Mouse (Mus musculus) CH12.LX (cell line): ENCODE measurements at regions not wholly inside any gene's neighbourhood (a gene's known extent, or its start where the extent isn't known, plus 50 kb on each side); places are given as distances from the start of the nearest gene placed in this dataset.

Experiments
- DNase-seq: peaks from one replicate; pipeline ENCODE4 v3.0.0-alpha.2; 2013; ENCODE audit errors: extremely low read depth
- H3K27ac ChIP-seq: 2 replicates; pipeline ENCODE4 v1.5.1; 2012; ENCODE audit warnings: low read depth, mild to moderate bottlenecking, control low read depth, moderate library complexity; ENCODE audit not compliant: insufficient read depth
- H3K27me3 ChIP-seq: replicated peaks from 2 replicates; pipeline ENCODE3; 2012; ENCODE audit warnings: inconsistent platforms
- H3K36me3 ChIP-seq, 2 experiments: replicated peaks in 1 of 2; 2 replicates each; pipeline versions ENCODE3 to v1.6.1; 2012; ENCODE audit warnings: inconsistent platforms in 1 of 2, low read length in 1 of 2, mild to moderate bottlenecking in 1 of 2, mixed read lengths in 1 of 2, moderate library complexity in 1 of 2; ENCODE audit not compliant: control insufficient read depth in 1 of 2, insufficient read depth in 1 of 2
- H3K4me1 ChIP-seq, 2 experiments: 2 replicates each; pipeline ENCODE4 v1.6.1; 2012; ENCODE audit warnings: inconsistent platforms in 1 of 2, moderate library complexity in 1 of 2; ENCODE audit not compliant: insufficient read depth in 2 of 2, control insufficient read depth in 1 of 2
- H3K4me2 ChIP-seq: 2 replicates; pipeline ENCODE4 v1.6.1; 2012; ENCODE audit warnings: low read depth, mild to moderate bottlenecking, control low read depth; ENCODE audit not compliant: poor library complexity, insufficient read depth, severe bottlenecking
- H3K4me3 ChIP-seq, 3 experiments: fragments of 150-350 bp in 1 of 3; sonication (generic) in 1 of 3; replicated peaks in 1 of 3; 2 replicates each; pipeline versions ENCODE3 to v1.5.1; 2011 to 2012; ENCODE audit warnings: low read depth in 2 of 3, low read length in 2 of 3, mild to moderate bottlenecking in 2 of 3, moderate library complexity in 2 of 3, control low read depth in 1 of 3, improper control_type of control experiment in 1 of 3, inconsistent platforms in 1 of 3, mixed read lengths in 1 of 3; ENCODE audit not compliant: poor library complexity in 1 of 3
- H3K79me2 ChIP-seq: replicated peaks from 2 replicates; pipeline ENCODE4 v1.6.1; 2012; ENCODE audit warnings: mild to moderate bottlenecking, moderate library complexity; ENCODE audit not compliant: control insufficient read depth, poor library complexity, insufficient read depth, severe bottlenecking; ENCODE audit errors: extremely low read depth
- H3K9ac ChIP-seq: 2 replicates; pipeline ENCODE4 v1.6.1; 2012; ENCODE audit warnings: low read depth, mild to moderate bottlenecking, control low read depth, moderate library complexity; ENCODE audit not compliant: insufficient read depth
- H3K9me3 ChIP-seq: replicated peaks from 2 replicates; pipeline ENCODE3; 2012; ENCODE audit warnings: low read length, inconsistent platforms, mixed read lengths
- BHLHE40 ChIP-seq: IDR thresholded peaks from 2 replicates; pipeline ENCODE4 v1.6.1; 2011; ENCODE audit warnings: mild to moderate bottlenecking, low read depth, low read length, improper control_type of control experiment
- E2F4 ChIP-seq: IDR thresholded peaks from 2 replicates; pipeline ENCODE4 v1.6.1; 2011; ENCODE audit warnings: low read depth, low read length, improper control_type of control experiment; ENCODE audit not compliant: insufficient replicate concordance
- MXI1 ChIP-seq: IDR thresholded peaks from 2 replicates; pipeline ENCODE4 v1.6.1; 2011; ENCODE audit warnings: mild to moderate bottlenecking, low read depth, low read length, improper control_type of control experiment
- PAX5 ChIP-seq: IDR thresholded peaks from 2 replicates; pipeline ENCODE4 v1.6.1; 2012; ENCODE audit warnings: low read length, inconsistent platforms, mixed read lengths
- POLR2AphosphoS2 ChIP-seq: IDR thresholded peaks from 2 replicates; pipeline ENCODE4 v1.6.1; 2011; ENCODE audit warnings: low read depth, low read length, improper control_type of control experiment
- RAD21 ChIP-seq: IDR thresholded peaks from 2 replicates; pipeline ENCODE4 v1.6.1; 2011; ENCODE audit warnings: low read depth, mild to moderate bottlenecking, low read length, improper control_type of control experiment, moderate library complexity
- RCOR1 ChIP-seq: conservative IDR thresholded peaks from 2 replicates; pipeline ENCODE4 v1.6.1; 2012; ENCODE audit warnings: low read depth, mild to moderate bottlenecking, inconsistent platforms, low read length, improper control_type of control experiment
- SIN3A ChIP-seq: IDR thresholded peaks from 2 replicates; pipeline ENCODE4 v1.6.1; 2012; ENCODE audit warnings: low read length, improper control_type of control experiment, inconsistent platforms
- TBP ChIP-seq: conservative IDR thresholded peaks from 2 replicates; pipeline ENCODE4 v1.6.1; 2011; ENCODE audit warnings: low read depth, low read length, improper control_type of control experiment
- TCF12 ChIP-seq: IDR thresholded peaks from 2 replicates; pipeline ENCODE4 v1.6.1; 2014; ENCODE audit warnings: low read depth, mild to moderate bottlenecking, inconsistent platforms, low read length, improper control_type of control experiment
- UBTF ChIP-seq: IDR thresholded peaks from 2 replicates; pipeline ENCODE4 v1.6.1; 2012; ENCODE audit warnings: low read depth, mild to moderate bottlenecking, inconsistent platforms, low read length, improper control_type of control experiment, moderate library complexity
- USF1 ChIP-seq: IDR thresholded peaks from 2 replicates; pipeline ENCODE4 v1.6.1; 2014; ENCODE audit warnings: low read depth, mild to moderate bottlenecking, inconsistent platforms, low read length, improper control_type of control experiment
- ZC3H11A ChIP-seq: IDR thresholded peaks from 2 replicates; pipeline ENCODE4 v1.6.1; 2012; ENCODE audit warnings: low read depth, mild to moderate bottlenecking, inconsistent platforms, low read length, improper control_type of control experiment
- dilution Hi-C: fragments of 300-500 bp; cut with MboI; formaldehyde crosslinking; loops from 2 replicates; pipeline ENCODE4 v1.14.3; 2020; ENCODE audit warnings: low sequenced_read_pairs; ENCODE audit not compliant: extremely low pct_unique_long_range_greater_than_20kb, extremely low pct_ligation_motif_present
- in situ Hi-C: fragments of 300-500 bp; cut with MboI; formaldehyde crosslinking; loops from 3 replicates; pipeline ENCODE4 v1.14.3; 2019; ENCODE audit warnings: low sequenced_read_pairs, low pct_ligation_motif_present, low pct_unique_long_range_greater_than_20kb, mixed read lengths

DNA sequence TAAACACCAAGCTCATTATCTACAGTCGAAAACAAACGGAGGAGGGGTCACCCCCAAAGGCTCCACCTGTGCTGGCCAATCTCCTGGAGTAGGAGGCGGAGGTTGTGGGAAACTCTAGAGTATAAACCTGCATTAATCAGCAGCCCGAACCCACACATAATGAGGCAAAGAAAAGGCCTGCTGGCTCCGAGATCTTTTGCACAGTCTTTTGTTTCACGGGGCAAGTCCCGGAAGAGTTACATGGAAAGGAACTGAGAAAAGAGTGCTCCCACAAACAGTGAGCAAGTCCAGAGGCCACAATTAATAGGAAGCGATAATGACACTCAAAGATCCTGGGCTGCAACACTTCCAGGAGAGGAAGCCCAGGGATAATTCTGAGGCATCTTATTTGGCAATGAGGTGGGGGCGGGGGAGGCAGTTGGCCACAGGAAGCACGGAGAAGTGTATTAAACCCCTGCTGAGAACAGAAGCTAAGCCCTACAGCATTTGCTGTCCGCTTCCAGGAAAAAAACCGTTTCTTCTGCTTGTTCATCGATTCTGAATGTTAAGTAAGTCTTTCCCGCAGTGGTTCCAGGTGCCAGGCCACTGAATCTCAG lies 59.1 kb upstream of the Mamdc2 start:
- Histone ChIP-seq H3K27ac (no peak overlapping the region), H3K36me3 (no peaks in the 10 kb centered on the region), H3K4me1 (no peaks in the 10 kb centered on the region), H3K4me3 (no peak overlapping the region), H3K9ac (no peak overlapping the region), H3K4me2 (no peak overlapping the region), H3K27me3 (no peaks in the 10 kb centered on the region), H3K9me3 (no peaks in the 10 kb centered on the region), H3K79me2 (no peaks in the 10 kb centered on the region)
- no peak for DNase-seq
- TF ChIP-seq SIN3A (no peak), PAX5 (no peak), POLR2AphosphoS2 (no peak), RAD21 (no peak), TCF12 (no peak), USF1 (no peak), UBTF (no peak), BHLHE40 (no peak), ZC3H11A (no peak), MXI1 (no peak), RCOR1 (no peak), E2F4 (no peak), TBP (no peak)
- in situ Hi-C loops = loop anchor here (25.0 kb wide), 1 partner anchor 595 kb away; no protein-coding TSS in a partner anchor
- dilution Hi-C loops = no loop called here
